29 mouse cellular contexts compared by ENCODE assay signal in genomic region chr6:59142050-59142449, GRCm38 (mm10).
"Had no signal": no experiment of that assay in that cellular context is flagged by ENCODE, and none has a peak within 500 bp of the region (broad histone marks: within the 10 kb centered on the region; RNA-seq: fewer than 3 reads in every experiment).

No protein-coding gene starts in this region.

- H3K9ac ChIP-seq: embryonic facial prominence, embryonic 12.5 days; embryonic facial prominence, embryonic 13.5 days; embryonic facial prominence, embryonic 15.5 days; forebrain, embryonic 12.5 days; forebrain, embryonic 13.5 days; forebrain, embryonic 15.5 days; forebrain, postnatal 0 days had no signal

- H3K4me1 ChIP-seq: embryonic facial prominence, embryonic 10.5 days; embryonic facial prominence, embryonic 12.5 days; embryonic facial prominence, embryonic 13.5 days; embryonic facial prominence, embryonic 15.5 days; forebrain, embryonic 10.5 days; forebrain, embryonic 12.5 days; forebrain, embryonic 13.5 days; forebrain, embryonic 15.5 days had no signal

- H3K36me3 ChIP-seq: embryonic facial prominence, embryonic 10.5 days; embryonic facial prominence, embryonic 12.5 days; embryonic facial prominence, embryonic 13.5 days; embryonic facial prominence, embryonic 15.5 days; forebrain, embryonic 10.5 days; forebrain, embryonic 12.5 days; forebrain, embryonic 15.5 days had no signal

- H3K27ac ChIP-seq: embryonic facial prominence, embryonic 10.5 days; embryonic facial prominence, embryonic 12.5 days; embryonic facial prominence, embryonic 13.5 days; embryonic facial prominence, embryonic 15.5 days; forebrain, embryonic 10.5 days; forebrain, embryonic 12.5 days; forebrain, embryonic 13.5 days; forebrain, embryonic 15.5 days; gastrocnemius, adult 2 months; heart, adult 2 months had no signal

- H3K27me3 ChIP-seq: embryonic facial prominence, embryonic 12.5 days; embryonic facial prominence, embryonic 13.5 days; embryonic facial prominence, embryonic 15.5 days; forebrain, embryonic 12.5 days; forebrain, embryonic 13.5 days; forebrain, embryonic 15.5 days had no signal

- ATAC-seq: forebrain, embryonic 13.5 days; forebrain, embryonic 14.5 days; forebrain, embryonic 15.5 days; forebrain, embryonic 16.5 days; forebrain, postnatal 0 days had no signal

- H3K9me3 ChIP-seq: embryonic facial prominence, embryonic 10.5 days; embryonic facial prominence, embryonic 12.5 days; embryonic facial prominence, embryonic 13.5 days; embryonic facial prominence, embryonic 15.5 days; forebrain, embryonic 10.5 days; forebrain, embryonic 12.5 days; forebrain, embryonic 13.5 days; forebrain, embryonic 15.5 days had no signal

- H3K4me2 ChIP-seq: embryonic facial prominence, embryonic 12.5 days; embryonic facial prominence, embryonic 13.5 days; embryonic facial prominence, embryonic 15.5 days; forebrain, embryonic 12.5 days; forebrain, embryonic 13.5 days; forebrain, embryonic 15.5 days had no signal

- H3K4me3 ChIP-seq: embryonic facial prominence, embryonic 10.5 days; embryonic facial prominence, embryonic 12.5 days; embryonic facial prominence, embryonic 13.5 days; embryonic facial prominence, embryonic 15.5 days; erythroblast, embryonic 14.5 days; forebrain, embryonic 10.5 days; forebrain, embryonic 12.5 days; forebrain, embryonic 13.5 days; forebrain, embryonic 15.5 days; gastrocnemius, adult 2 months; heart, adult 2 months had no signal

- DNase-seq: cerebellum, adult 2 months; cerebellum, adult 8-10 months; cerebellum, adult 9-10 months; cerebellum, adult 9-11 months; cerebellum, postnatal 10 days; cerebellum, postnatal 14 days; cerebellum, postnatal 25 days; cerebellum, postnatal 36 days; embryo, embryonic 11 days; forebrain, postnatal 0 days; gastrocnemius, adult 2 months; gastrocnemius, postnatal 10 days; gastrocnemius, postnatal 14 days; gastrocnemius, postnatal 25 days; gastrocnemius, postnatal 36 days; heart, adult 11 months; heart, adult 18-20 months; heart, adult 2 months had no signal
